Mouse (Mus musculus) heart, adult 18-20 months (tissue): ENCODE data around the gene 4930469K13Rik. TPM values are rescaled to one million over a fixed set of nuclear protein-coding genes. Genes with fewer than 3 reads are reported as not detected.

Source experiments
- DNase-seq, 2 experiments: peaks; one replicate each; pipeline ENCODE4 v3.0.0; 2021 to 2022; ENCODE audit warnings: mixed read lengths in 1 of 2
- total RNA-seq, 2 experiments: library from RNA; stranded (reverse); gene quantifications; 2 replicates each; pipeline ENCODE4 v1.2.3; 2021

4930469K13Rik gene
- total RNA-seq, 2 experiments from 2014 or later, result not detected

DNA sequence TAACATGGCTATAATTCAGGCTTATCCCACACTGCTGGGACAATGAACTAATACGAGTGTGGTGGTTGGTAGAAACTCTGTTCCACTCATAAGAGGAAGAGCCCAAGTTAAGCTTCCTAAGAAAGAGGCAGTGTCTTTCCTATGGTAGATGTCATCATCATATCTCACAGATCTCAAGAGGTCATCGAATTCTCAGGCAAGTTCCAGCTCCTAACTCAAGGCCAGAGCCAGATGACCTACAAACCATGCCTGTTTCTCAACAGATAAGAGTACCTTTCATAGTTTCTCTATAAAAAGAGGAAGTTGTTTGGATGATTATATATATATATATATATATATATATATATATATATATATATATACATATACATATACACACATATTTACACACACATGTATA lies 111.8 kb downstream of the 4930469K13Rik start:
- DNase-seq, result no peak

DNA sequence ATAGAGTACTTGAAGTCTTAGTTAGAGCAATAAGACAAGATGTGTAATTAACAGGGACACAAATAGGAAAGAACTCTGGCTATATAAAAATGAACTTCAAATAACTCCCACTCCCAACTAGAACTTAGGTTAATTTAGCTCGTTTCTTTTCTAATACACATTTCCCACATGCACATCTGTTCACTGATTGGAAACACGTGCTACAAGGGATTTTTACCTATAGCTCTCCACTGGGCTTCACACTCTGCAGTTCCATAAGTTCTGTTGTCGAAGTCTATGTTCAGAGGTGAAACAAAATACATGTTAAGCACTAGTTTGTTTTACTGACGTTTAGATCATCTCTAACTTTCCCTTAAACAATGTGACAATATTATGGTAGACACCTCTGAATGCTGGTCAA lies 118.2 kb downstream of the 4930469K13Rik start:
- DNase-seq, result no peak

DNA sequence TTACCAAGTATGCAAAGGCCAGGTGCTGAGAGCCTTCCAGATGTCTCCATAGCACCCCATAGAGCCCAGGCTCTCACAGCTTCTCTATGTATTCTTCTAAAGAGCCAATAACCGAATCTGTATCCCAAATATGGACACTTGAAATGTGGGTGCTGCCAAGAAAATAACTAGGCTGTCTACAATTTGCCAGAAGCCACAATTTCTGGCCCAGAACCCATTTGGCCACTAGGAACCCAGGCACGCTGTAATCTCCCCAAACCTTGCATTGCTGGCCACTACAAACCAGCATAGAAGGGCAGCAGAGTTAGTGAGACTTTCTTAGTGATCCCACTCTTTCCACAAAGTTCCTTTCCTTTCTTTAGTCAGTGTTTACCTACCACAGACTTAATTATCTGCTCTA lies 123.2 kb downstream of the 4930469K13Rik start:
- DNase-seq, result no peak

DNA sequence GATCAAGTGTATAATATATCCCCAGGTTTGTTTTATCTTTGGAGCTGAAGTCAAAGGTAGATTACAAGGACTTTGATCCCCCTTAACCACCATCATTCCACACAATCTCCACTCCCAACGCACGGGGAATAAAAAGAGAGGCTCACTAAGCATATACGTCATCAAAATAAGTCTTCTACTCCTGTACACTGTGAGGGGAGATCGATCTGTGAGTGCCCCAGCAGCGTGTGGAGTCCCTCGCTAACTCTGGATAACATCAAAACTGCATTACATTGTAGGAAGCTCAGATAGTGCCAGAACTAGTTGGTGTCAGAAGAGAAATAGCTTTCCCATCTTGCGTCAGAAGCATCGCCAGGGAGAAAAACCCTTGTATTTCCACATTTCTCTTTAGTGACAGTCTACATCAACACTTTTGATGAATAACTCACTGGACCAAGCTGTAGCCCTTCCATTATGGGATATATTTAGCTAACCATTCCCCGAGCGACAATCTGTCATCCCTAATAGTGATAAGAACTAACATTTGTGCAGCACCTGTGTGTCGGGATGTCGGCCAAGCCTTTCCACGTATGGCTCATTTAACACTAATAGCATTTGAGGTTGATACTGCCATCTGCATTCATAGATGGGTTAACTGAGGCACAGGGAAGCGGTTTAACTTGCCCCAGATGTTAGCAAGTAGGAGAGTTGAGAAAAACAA lies 123.9 kb downstream of the 4930469K13Rik start:
- no peak for DNase-seq

DNA sequence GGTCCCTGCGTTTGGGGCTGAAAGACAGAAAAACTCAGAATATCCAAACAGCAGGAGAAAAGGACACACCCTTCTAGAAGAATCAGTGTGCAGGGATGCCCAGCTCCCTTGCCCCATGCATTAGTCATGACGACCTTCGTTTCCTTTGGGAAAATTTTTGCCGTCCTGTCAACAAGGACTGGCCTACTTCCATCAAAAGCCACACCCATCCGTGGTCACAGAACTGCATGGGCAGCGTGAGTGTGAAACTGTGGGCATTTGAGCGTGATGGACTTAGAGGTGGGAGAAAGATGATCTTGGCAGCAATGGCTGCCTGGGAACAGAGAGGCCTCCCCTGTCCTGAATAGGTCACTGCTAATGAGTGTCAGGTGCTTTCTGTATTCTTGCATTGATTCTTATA lies 126.2 kb downstream of the 4930469K13Rik start:
- DNase-seq, result no peak

DNA sequence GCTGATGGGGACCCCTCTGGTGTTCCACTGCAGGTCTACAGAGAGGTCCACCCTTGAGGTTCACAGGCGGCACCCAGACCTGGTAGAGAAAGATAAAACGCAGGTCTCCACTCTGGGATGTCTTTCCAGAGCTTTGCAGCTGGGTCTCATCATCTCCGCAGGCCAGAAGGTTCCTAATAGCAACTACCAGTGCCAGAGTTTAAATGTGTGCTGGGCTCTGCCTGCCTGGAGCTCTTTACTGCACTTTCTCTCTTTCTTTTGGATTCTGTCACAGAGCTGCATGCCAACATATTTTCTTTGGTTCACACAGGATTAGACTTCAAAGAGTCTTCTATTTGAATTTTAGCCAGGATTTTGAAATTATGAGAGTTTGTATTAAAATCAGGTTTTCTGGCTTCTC lies 129.2 kb downstream of the 4930469K13Rik start:
- DNase-seq, result no peak

DNA sequence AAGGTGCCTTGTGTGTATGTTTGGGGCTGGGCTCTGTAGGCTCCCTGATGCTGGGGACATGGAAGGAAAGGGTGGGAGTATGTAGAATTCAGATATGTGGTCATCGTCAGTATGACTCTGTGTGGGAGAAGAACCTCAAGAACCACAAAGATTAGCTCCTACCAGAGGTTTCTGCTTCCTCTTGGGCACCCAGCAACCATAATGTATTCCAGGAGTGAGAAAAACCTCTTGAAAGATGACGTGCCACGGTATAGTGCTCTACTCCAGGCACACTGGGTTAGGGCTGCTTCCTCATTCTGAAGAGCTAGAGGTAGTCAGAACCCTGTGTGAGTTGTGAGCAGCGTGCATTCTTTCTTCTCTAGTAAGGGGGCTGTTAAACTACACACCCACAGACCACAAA lies 130.6 kb downstream of the 4930469K13Rik start:
- DNase-seq, result no peak

DNA sequence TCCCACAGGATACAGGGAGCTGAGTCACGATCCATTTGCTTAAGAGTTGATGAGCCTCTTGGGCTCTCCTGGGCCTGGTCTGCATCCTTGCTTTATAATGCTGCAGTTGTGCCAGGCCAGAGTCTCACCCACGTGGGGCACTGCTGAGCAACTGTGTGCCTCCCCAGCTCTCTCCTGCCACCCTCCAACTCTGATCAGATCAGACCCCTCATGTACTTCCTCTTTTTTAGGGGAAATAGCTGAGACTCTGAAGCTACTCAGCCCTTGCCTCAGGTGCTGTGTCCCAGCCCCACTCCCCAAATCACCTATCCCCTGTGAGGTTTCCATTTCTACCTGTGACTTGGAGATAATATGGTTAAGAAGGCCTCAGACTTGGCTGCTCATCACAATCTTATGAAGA lies 133.0 kb downstream of the 4930469K13Rik start:
- no peak for DNase-seq

DNA sequence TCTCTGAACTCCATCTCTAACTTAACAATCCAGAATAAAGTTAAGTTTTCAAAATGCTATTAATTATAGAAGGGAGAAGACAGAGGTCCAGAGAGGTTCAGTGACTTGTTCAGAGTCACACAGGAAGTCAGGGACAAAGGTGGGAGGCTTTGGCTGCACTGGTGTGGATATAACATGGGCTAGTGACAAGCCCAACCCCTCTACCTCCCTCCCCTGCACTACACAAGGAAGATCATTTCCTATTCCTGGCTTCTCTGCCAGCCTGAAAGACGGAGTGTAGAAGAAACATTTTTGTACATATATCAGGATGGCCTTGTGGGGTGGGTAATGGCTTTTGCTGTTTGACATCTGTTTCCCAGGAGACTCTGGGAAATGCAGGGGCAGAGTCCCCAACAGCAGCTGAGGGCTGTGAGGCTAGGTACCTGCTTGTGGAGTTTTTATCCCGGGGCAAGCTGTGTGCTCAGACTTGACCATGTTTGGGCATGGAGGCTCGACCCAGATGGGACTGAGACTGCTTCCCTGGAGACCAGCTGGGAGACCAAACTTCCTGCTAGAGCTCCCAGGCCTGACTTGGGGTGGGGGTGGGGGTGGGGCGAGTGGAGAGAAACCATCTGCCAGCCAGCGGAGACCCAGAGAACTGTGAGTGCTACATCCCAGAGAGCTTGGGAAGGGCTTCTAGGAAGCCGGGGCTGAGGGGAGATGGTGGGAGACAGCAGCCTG lies 135.5 kb downstream of the 4930469K13Rik start, which contains the start of gene Kcnmb1:
Kcnmb1 (plus strand) TSS at position 326 of the 720 bp plus-strand sequence.
- peak in 1 of 2 experiments; percentile 23 for DNase-seq

DNA sequence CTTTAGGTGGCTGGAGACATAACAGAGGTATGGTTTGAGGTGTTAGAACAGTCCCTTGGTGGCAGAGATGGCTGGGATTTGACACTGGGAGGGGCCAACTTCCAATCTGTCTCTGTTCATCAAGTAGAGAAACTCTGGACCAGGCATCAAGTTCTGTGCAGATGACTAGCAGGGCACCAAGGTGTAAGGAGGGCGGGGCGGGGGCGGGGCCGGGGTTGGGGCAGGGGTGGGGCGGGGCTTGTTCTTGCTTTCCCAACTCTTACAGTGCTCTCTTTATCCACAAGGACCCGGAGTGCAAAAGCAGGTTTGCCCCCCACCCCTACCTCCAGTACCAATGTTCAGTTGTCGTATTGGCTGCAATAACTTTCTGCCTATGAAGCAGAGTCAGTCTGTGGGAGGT lies 136.2 kb downstream of the 4930469K13Rik start:
- DNase-seq, result no peak

DNA sequence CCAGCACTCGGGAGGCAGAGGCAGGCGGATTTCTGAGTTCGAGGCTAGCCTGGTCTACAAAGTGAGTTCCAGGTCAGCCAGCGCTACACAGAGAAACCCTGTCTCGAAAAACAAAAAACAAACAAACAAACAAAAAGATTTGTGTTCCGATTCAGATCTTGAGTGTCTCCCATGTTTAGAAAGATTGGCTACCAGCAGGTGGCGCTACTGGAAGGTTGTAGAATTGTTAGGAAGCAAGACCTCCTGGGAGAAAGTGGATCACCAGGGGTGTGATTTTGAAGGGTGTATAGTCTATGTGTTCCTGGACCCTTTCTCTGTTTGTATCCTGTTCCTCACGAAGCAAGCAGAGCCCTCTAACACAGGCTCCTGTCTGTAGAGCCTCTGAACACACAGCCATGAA lies 139.6 kb downstream of the 4930469K13Rik start:
- peak; percentile 25 to 78 for DNase-seq

DNA sequence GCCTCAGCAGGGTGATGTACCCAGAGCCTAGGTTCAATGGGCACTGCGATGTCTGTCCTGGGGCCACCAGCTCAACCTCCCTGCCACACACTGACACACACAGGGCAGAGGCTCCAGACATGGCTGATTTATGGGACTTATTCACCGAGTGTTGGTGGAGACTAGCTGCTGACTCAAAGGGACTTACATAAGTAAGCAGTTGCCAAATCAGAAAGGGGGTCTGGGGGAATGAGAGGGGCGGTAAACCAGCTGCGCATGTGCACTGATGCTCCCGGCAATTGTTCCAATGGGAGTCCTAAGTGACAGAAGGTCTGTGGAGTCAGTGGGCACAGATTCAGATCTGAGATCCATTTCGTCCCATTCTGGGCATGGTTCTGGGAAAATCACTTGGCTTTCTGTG lies 140.8 kb downstream of the 4930469K13Rik start:
- DNase-seq, result no peak

DNA sequence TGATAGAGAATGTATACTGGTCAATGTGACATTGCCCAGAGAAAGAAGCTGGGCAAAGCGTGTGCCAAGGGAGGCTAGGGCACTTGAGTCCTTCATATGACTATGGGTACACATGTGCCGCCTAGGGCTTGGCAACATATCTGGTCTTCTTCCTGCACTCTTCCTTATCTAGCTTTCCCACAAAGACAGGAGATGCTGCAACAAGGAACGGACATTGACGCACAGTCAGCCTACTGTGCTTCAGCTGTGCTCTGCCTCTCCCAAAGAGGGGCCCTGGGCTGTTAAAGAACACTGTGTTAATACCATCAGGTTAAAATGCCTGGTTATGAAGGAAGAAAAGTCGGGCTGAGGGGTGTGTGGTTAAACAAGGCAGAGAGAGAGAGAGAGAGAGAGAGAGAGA lies 141.7 kb downstream of the 4930469K13Rik start:
- no peak for DNase-seq

DNA sequence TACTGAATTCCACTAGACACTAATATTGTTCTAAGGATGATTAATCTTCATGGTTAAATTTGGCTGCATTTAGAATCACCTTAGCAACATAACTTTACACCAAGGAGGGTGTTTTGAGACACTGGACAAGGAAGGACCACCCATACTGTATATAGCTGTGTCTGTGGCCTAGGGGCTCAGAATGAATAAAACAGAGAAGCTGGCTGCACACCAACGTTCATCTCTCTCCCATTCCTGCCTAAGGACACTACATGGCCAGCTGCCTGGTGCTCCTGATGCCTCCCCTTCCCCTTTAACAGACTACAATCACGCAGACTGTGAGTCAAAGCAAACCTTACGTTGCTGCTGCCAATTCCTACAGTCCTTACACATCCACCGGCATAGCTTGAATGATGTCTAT lies 142.4 kb downstream of the 4930469K13Rik start:
- no peak for DNase-seq

DNA sequence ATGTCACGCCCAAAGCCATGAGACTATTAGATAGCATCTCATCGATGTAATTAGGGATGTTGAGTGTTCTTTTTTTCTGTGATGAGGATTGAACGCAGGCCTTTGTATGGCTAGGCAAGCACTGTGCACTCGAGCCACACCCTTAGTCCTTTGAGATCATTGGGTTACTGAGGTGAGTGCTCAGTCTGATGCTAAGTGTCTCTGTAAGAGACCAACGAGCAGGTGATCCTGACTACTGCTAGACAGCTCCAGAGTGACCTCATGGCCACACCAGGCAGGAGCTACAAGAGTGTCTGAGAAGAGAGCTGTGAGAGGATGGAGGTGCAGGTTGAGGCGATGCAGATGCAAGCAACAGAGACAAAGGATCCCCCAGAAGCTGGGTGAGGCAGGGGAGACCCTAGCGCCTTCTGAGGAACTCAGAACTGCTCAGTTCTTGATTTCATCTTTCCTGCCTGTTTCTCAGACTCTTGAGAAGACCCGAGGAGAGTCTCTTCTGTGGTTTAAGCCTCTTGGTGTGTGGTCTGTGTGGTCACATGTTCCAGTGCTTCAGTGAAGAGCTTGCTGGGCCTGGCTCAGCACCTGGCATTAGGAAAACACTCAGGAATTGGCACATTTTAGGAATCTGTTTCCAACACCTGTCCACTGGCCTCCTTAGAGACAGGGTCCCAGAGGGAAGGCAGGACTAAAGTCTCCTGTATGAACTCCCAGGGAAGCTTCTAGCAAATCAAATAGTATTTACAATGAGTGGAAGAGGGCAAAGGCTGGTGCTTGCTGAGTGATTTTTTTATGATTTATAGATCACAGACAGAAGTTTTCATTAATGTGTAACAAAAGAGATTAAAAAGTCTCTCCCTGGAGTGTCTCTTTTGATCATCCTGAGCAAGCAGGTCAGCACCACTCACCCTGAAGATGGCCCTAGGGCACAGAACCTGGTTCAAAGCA lies 146.4 kb downstream of the 4930469K13Rik start:
- DNase-seq, result no peak

DNA sequence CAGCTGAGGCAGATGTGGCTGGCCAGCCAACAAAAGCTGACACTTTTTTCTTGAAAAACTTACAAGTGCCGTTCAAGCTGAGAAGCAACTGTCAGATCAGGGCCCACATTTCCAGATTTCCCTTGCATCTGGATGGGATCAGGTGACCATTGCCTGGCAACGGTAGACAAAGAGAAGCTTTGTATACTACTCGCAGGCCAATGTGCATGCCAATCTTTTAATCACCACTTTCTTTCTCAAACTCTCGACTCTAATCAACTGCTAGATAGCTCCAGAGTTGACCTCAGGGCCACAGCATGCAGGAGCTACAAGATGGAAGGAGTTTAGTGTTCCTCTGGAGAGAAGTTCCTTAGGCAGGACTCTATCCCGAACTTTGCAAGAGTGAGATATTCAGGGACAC lies 147.2 kb downstream of the 4930469K13Rik start:
- no peak for DNase-seq

DNA sequence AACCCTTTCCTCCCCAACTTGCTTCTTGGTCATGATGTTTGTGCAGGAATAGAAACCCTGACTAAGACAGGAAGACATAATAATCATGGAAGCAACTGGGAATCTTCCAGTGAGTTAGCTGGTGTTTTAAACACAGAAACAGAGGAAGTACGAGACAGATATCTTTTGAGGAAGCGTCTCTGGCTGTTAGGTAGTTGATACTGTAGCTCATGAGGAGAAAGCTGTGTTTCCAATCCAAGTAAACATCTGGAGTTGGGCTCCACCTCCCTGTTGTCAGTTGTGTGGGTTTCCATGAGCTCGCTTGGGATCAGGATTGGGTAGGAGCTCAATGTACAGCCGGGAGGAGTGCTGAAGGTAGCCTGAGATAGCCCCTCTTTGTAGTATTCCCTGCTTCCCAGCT lies 151.9 kb downstream of the 4930469K13Rik start:
- no peak for DNase-seq

DNA sequence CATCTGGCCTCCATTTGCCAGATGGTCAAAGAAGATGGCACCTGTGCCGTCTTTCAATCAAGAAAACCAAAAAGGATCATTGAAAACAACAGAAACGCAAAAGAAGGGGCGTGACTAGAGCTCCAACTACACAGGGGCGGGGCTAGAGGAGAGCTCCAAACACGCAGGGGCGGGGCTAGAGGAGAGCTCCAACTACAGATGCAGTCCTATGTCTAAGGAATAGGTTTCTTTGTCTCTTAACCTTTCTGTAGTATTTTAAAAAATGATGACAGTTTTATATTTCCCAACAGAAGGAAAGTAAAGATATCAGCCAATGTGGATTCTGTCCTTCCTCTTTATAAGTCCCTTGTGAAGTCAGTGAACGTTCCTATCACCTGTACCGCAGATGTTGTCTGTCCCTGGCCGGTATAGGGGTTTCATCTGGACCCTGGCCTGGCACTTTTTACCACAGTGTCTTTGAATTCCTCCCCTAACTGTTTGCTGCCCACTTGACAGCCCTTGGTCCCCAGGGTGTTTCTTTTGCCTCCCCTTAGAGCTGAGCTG lies 153.5 kb downstream of the 4930469K13Rik start:
- no peak for DNase-seq

DNA sequence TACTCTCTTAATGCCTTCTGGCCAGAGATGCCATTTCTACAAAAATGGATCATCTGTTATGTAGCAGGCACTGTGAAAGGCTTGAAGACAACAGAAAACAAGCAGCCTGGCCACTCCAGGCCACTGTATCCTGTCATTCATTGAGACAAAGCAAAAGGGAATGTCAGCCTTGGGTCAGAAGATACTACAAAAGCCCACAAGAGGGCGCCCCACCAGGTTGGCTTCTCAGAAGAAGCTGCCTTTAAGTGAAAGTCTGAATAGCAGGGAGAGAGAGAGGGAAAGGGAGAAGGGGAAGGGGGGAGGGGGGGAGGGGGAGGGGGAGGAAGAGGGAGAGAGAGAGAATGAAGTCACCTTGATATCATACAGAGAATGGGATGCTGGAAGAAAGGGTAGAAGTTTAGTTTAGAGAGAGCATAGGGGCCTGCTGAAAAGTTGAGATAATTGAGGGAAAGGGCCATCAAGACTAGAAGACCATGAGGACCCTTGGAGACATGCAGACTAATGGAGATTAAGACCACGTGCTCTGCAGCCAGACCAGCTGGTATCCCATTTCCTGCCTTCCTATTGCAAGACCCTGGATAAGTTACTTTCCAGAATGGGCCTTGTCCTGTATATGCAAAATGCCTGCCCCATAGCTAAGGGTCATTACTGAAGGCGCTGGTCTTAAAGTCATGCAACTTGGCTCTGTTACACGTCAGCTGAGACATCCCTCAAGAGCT lies 154.1 kb downstream of the 4930469K13Rik start:
- DNase-seq, result no peak

DNA sequence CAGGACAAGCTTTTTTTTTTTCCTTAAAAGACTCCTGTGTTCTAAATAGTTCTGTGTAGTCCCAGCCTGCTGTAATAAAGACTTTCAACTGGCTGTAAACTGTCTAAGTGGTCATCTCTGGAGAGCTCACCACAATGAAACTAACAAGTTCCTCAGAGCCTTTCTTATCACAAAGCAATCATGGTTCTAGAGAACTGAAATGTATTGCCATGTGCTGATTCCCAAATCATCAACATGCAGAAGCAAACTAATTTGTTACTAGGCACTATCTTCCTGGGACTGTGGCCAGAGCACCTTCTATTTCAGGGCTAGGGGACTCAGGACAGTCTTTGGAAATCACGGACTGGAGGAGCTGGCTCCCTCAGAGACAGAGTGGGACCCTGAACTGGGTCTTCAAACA lies 154.8 kb downstream of the 4930469K13Rik start:
- no peak for DNase-seq

DNA sequence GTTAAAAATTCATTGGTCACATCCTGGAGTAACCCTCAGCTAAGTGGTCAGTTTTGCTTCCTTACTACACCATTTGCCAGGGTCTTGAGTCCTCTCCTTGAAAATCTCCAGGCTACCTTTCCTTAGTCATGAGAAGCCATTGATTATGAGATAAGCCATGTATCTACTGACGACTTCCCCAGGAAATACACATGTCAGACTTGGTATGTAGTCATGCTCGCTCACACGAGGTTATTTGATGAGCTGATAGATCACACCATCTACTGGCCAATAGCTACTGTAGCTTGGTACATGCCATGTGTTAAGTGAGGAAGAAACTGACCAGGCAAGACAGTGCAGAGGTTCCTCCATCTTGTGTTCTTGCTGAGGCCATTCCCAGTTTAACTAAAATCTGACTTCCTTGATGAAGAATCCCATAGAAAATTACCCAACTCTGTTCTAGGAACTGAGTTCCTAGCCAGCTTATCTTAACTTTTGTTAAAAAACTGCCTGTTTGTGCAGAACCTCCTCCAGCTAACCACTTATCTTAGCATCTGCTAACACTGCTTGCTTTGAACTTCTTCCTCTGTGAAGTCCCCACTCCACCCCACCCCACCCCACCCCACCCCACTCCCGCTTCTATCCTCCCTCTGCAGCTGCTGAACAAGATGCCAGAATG lies 158.8 kb downstream of the 4930469K13Rik start:
- no peak for DNase-seq
